Mouse (Mus musculus) left cerebral cortex, adult 2 months (tissue): ENCODE results near the gene Dclk3. TPM values are rescaled to one million over a fixed set of nuclear protein-coding genes. Genes with fewer than 3 reads are reported as not detected.

Source experiments
- DNase-seq, 2 experiments: peaks; one replicate each; pipeline ENCODE4 v3.0.0; 2021 to 2022; ENCODE audit warnings: low spot score in 2 of 2, mixed read lengths in 1 of 2; ENCODE audit errors: extremely low spot score in 1 of 2
- H3K27ac ChIP-seq: fragments of 200-600 bp; 2 replicates; pipeline ENCODE4 v1.8.1; 2022
- H3K4me3 ChIP-seq: fragments of 200-600 bp; 2 replicates; pipeline ENCODE4 v1.8.1; 2022
- CTCF ChIP-seq: fragments of 200-600 bp; IDR thresholded peaks from 2 replicates; pipeline ENCODE4 v1.8.1; 2022; ENCODE audit warnings: antibody characterized with exemption, mild to moderate bottlenecking, moderate library complexity
- intact Hi-C: fragments of 180-260 bp; cut with DNase I; formaldehyde crosslinking; loops from one replicate; pipeline ENCODE4 v1.15.1; 2025
- total RNA-seq, 2 experiments: library from RNA; stranded (reverse); gene quantifications; 2 replicates each; pipeline ENCODE4 v1.2.3; 2021

Dclk3 gene
- total RNA-seq, 2 experiments from 2014 or later = 50.8 to 54.7 TPM

DNA sequence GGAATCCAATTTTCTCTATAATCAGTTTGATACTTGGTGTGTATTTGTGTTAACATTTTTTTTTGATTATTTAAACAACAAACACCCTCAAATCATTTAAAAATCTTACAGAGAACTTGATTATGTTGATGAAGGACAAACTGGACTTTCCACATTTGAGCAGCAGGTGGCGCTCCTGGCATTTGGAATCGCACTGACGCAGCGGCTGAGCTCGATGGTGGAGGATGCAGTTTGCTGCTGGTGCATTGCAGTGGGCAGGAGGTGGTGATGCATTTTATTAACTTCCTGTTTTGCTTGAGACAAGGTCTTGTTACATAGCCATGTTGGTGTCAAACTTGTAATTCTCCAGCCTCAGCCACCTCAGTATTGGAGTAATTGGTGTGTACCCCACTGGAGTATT, 56.7 kb downstream of the Dclk3 start:
- Histone ChIP-seq H3K27ac (no peak overlapping the region), H3K4me3 (no peak overlapping the region)
- peak; percentile 81 for TF ChIP-seq CTCF
- intact Hi-C loops = loop anchor here (5.0 kb wide), 1 partner anchor 57 kb away; no protein-coding TSS in a partner anchor
- peak; percentile 70 to 78 for DNase-seq

DNA sequence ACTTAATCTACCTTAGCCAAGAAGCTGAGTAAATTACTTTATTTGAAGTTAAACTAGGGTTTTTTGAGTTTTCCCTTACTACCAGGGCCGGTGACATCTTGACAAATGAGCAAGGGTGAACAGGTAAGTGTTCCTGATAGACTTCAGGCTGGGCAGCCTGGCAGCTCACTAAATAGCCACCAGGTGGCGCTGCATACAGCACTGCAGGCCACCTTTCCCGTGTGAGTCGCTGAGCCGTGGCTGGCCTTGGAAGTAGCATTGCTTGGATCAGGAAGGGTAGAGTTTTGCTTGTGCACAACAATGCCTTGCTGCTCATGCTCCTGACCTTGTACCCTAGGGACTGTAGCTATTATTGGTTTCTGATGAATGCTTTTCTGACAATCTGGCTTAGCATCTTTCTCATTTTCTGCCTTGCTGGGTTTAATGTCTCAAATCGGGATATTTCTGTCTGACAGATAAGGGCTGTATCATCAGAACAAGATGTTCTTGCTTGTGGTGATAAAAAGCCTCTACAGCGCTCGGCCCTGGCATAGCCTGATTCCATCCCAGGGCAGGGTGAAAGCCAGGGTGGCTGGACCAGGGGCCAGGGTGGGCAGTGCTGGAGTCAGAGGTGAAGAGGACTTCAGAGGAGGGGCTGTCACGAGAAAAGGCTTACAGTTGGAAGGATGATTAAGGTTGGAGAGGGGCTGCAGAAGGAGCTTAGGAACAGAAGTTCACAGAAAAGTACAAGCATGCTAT, 58.4 kb downstream of the Dclk3 start:
- peak; percentile 79 to 84 for DNase-seq
- no peak overlapping the region for H3K4me3 ChIP-seq
- peak; percentile 100 for TF ChIP-seq CTCF
- intact Hi-C loops = loop anchor here (1.0 to 5.0 kb wide), 2 partner anchors 55 to 421 kb away; no protein-coding TSS in a partner anchor
- H3K27ac ChIP-seq = no peak overlapping the region

- intact Hi-C loops = no loop called here
- TF ChIP-seq CTCF = no peak
- H3K4me3 ChIP-seq = no peak overlapping the region
- DNase-seq = no peak
- no peak overlapping the region for H3K27ac ChIP-seq
These were observed 61.3 kb downstream of the Dclk3 start for GRCm38 (mm10) chr9:111500211-111500610.

DNA sequence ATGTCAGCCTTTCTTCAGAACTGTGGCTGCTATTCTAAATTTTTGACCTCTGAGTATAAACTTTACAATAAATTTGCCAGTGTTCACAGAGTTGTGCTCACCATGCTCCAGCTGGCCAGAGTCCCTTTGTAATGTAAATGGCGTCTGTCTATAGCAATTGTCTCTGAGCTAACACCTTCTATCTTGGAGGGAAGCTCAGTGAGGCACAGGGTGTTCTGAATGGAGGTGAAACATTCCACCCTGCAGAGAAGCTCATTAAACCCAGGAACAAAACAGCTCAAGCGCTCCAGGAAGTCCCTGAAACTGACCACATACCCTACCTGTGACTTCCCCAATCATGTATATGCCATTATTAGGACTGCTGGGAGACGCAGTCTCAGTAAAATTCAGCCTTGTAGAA, 67.2 kb downstream of the Dclk3 start:
- no peak for DNase-seq
- no peak for TF ChIP-seq CTCF
- Histone ChIP-seq H3K4me3 (no peak overlapping the region), H3K27ac (no peak overlapping the region)
- intact Hi-C loops = no loop called here

GRCm38 (mm10) chr9:111514586-111515473, 75.9 kb downstream of the Dclk3 start:
- no peak for DNase-seq
- H3K4me3 ChIP-seq = no peak overlapping the region
- intact Hi-C loops = no loop called here
- no peak for TF ChIP-seq CTCF
- H3K27ac ChIP-seq = no peak overlapping the region

GRCm38 (mm10) chr9:111515536-111515935, 76.7 kb downstream of the Dclk3 start:
- no peak for TF ChIP-seq CTCF
- intact Hi-C loops = no loop called here
- no peak for DNase-seq
- no peak overlapping the region for H3K4me3 ChIP-seq
- H3K27ac ChIP-seq = no peak overlapping the region

DNA sequence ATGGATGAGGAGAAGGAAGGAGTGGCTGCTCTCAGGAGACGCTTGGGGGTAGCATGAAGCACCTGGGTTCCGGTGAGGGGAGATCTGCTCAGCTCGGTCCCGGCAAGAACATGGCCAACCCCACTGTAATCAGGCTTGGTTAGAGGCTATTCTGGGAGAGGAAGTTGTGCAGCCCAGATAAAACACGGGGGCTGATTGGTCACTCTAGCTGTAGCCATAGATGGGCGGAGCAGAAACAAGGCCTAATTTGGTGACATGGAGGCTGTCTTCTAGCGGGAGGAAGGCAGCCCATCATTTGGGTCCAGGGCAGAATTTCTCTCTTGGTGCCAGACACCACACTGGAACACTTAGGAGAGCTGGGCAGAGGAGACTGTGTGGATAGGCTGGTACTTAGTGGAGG, 83.3 kb downstream of the Dclk3 start:
- Histone ChIP-seq H3K4me3 (no peak overlapping the region), H3K27ac (no peak overlapping the region)
- DNase-seq = no peak
- intact Hi-C loops = no loop called here
- no peak for TF ChIP-seq CTCF

DNA sequence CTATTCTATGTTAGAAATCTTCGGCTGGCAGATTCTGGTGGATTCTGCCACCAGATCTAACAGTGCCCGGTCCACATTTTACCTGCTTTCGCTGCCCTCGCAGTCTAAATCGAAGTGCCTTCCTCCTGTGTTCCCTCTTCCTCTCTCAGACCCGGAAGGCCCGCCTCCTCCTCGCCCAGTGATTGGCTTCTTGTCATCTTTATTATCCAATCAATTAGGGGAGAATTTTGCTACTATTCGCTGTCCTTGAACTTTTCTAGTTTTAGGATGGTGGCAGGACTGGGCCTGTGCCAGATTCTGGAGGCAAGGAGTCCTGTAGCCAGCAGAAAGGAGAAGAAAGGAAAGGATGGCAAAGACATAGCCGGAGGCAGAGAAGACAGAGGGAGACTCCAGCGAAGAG, 84.2 kb downstream of the Dclk3 start:
- intact Hi-C loops = no loop called here
- H3K4me3 ChIP-seq = no peak overlapping the region
- H3K27ac ChIP-seq = no peak overlapping the region
- TF ChIP-seq CTCF = no peak
- DNase-seq = no peak

DNA sequence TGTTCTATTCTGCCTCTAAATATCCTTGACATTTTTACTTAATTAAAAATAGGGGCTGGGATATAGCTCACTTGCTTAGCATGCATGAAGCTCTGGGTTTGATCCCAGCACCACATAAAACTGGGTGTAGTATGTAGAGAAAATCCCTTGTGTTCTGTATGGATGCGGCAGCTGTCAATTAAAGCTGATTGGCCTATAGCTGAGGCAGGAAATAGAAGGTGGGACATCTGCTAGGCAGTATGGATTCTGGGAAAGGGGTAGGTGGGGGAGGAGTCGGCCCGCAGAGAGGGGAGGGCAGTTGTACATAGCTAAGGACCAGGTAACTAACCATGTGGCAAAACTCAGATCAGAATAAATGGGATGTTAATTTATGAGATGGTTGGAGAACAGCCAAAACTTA, 85.0 kb downstream of the Dclk3 start:
- no peak overlapping the region for H3K4me3 ChIP-seq
- intact Hi-C loops = no loop called here
- H3K27ac ChIP-seq = no peak overlapping the region
- no peak for DNase-seq
- no peak for TF ChIP-seq CTCF

DNA sequence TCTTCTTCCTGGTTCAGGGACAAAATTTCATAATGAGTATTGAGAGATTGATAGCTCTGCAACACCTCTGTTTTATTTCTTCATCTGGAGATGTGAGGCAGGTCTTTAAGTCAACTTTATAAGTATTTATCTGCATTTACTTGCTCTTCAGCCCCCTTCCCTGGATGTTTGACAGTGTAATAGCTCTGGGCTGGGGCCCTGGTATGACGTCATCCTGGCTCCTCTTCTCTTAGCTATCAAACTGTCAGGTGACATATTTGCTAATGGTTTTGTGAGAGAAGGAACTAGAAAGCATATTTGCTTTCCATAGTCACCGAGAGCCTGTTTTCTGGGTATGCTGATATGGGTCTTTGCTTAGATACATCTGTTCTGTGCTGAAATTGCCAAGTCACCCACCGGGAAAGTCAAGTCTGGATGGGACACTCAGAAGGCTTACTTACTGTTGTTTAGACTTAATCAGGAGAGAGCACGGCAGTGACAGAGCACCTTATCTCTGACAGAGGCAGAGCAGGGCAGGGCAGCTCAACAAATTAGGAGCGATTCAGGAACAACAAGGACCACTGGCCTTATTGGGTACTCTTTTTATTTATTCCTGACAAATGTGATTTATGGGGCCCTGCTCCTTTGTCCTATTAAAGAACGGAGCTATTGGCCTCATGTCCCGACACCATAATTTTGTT, 96.0 kb downstream of the Dclk3 start:
- intact Hi-C loops = no loop called here
- no peak for TF ChIP-seq CTCF

GRCm38 (mm10) chr9:111535445-111536064, 96.7 kb downstream of the Dclk3 start:
- intact Hi-C loops = no loop called here
- Histone ChIP-seq H3K27ac (no peak overlapping the region), H3K4me3 (no peak overlapping the region)
- no peak for DNase-seq
- TF ChIP-seq CTCF = no peak

More for the DNA sequence above, 96.0 kb downstream of the Dclk3 start:
- DNase-seq = no peak
- no peak overlapping the region for H3K4me3 ChIP-seq
- no peak overlapping the region for H3K27ac ChIP-seq

Other genes starting within 250 kb of the Dclk3 start
- gene Mlh1, start 167.3 kb upstream of the Dclk3 start, total RNA-seq = 10 to 100 TPM; 12.3 to 18.1 TPM
- 10 to 100 TPM; 79.7 to 81.8 TPM for gene Epm2aip1, start 167.2 kb upstream of the Dclk3 start, total RNA-seq
- 100 to 1,000 TPM; 308 to 309 TPM for gene Trank1, start 127.3 kb upstream of the Dclk3 start, total RNA-seq